8 mouse cellular contexts compared by ENCODE assay signal in genomic region chr6:48397336-48397735, GRCm38 (mm10). TPM values are rescaled to one million over a fixed set of nuclear protein-coding genes. Genes with fewer than 3 reads are reported as not detected.
DNase-seq lines count a peak whose midpoint lies in the region; ATAC-seq and TF ChIP-seq lines count a peak whose summit lies in the region.

No protein-coding gene starts in this region.

- H3K4me1 ChIP-seq in hindbrain, embryonic 11.5 days (replicated peaks; ENCODE audit: control insufficient read depth, insufficient read depth, low read length), result peaks cover 3% of the 10 kb centered on the region; the same call in 1 of the 2 replicates

- ATAC-seq in hindbrain, embryonic 11.5 days (ENCODE audit: low FRiP score), result no peak
- peak; percentile 71 for ATAC-seq in megakaryocyte progenitor cell, adult 5-6 weeks (replicated peaks; ENCODE audit: poor library complexity)

- H3K27ac ChIP-seq in gastrocnemius, adult 2 months, result peak overlapping the region; percentile 97
- no peak overlapping the region for H3K27ac ChIP-seq in hindbrain, embryonic 11.5 days (ENCODE audit: low read depth, low read length)

- H3K27me3 ChIP-seq in hindbrain, embryonic 11.5 days (ENCODE audit: control insufficient read depth, insufficient read depth, low read length), result no peaks in the 10 kb centered on the region

- H3K4me2 ChIP-seq in hindbrain, embryonic 11.5 days (replicated peaks; ENCODE audit: low read depth, low read length), result no peak overlapping the region

- peak; percentile 67 for TF ChIP-seq CTCF in gastrocnemius, adult 2 months (IDR thresholded peaks at IDR 0.05)

- 66% methylated on average over 4 of the region's 4 CpGs for WGBS in hindbrain, embryonic 11.5 days

- no peak overlapping the region for H3K9ac ChIP-seq in hindbrain, embryonic 11.5 days (ENCODE audit: low read depth, low read length)

- no peaks in the 10 kb centered on the region for H3K9me3 ChIP-seq in hindbrain, embryonic 11.5 days (ENCODE audit: control insufficient read depth, low read length)

- no peaks in the 10 kb centered on the region for H3K36me3 ChIP-seq in hindbrain, embryonic 11.5 days (ENCODE audit: control insufficient read depth, insufficient read depth, low read length)

- H3K4me3 ChIP-seq in gastrocnemius, adult 2 months, result peak overlapping the region; percentile 99
- H3K4me3 ChIP-seq in hindbrain, embryonic 11.5 days (ENCODE audit: low read depth, low read length), result no peak overlapping the region

- intact Hi-C loops in gastrocnemius, adult 2 months (cut with DNase I), result loop anchor here (5.0 to 10.0 kb wide), 5 partner anchors 45 to 313 kb away; partner anchors contain the start of genes Lrrc61 and Zfp746

- DNase-seq in gastrocnemius, adult 2 months, result peak; percentile 68
- no peak for DNase-seq in gastrocnemius, postnatal 25 days
- peak; percentile 46 for DNase-seq in MN1 (ENCODE audit: low spot score)
- DNase-seq in cerebellum, postnatal 14 days, result peak; percentile 76 to 84
- peak; percentile 29 for DNase-seq in hindbrain, embryonic 11.5 days (ENCODE audit: low spot score)
- DNase-seq in yolk sac, embryonic 10.5 days (ENCODE audit: low spot score), result no peak
- no peak for DNase-seq in ovary, postnatal 14 days (ENCODE audit: low spot score)

RNA-seq across cellular contexts. Expression of gene Krba1, which starts 1.9 kb away (rescaled TPM):
- 10 to 100 TPM; 18.7 to 21.0 TPM for total RNA-seq in gastrocnemius, adult 2 months (2021)
- 10 to 100 TPM; 14.5 to 15.9 TPM for total RNA-seq in gastrocnemius, postnatal 25 days (2021)
- polyA plus RNA-seq in hindbrain, embryonic 11.5 days (2014; fragmentation: Nextera tagmentation; extraction: Ambion mirVana), result 16.0 and 19.1 TPM in 2 replicates
- 0.98 and 2.5 TPM in 2 replicates for total RNA-seq in megakaryocyte progenitor cell, adult 5-6 weeks (2015)
- total RNA-seq in megakaryocyte progenitor cell, adult 5-6 weeks (2017), result 2.0 and 3.1 TPM in 2 replicates

RNA-seq across cellular contexts. Expression of gene Zfp467, which starts 48.3 kb away (rescaled TPM):
- total RNA-seq in gastrocnemius, adult 2 months (2021), result 10 to 100 TPM; 45.4 to 52.3 TPM
- total RNA-seq in gastrocnemius, postnatal 25 days (2021), result 10 to 100 TPM; 22.4 to 34.1 TPM
- 13.3 and 14.9 TPM in 2 replicates for polyA plus RNA-seq in hindbrain, embryonic 11.5 days (2014; fragmentation: Nextera tagmentation; extraction: Ambion mirVana)
- 1.6 and 3.4 TPM in 2 replicates for total RNA-seq in megakaryocyte progenitor cell, adult 5-6 weeks (2015)
- 0.61 and 1.1 TPM in 2 replicates for total RNA-seq in megakaryocyte progenitor cell, adult 5-6 weeks (2017)

RNA-seq across cellular contexts. Expression of gene Sspo, which starts 50.7 kb away (rescaled TPM):
- under 1 TPM; 0.50 to 0.69 TPM for total RNA-seq in gastrocnemius, adult 2 months (2021)
- total RNA-seq in gastrocnemius, postnatal 25 days (2021), result under 1 TPM; 0.24 to 0.38 TPM
- polyA plus RNA-seq in hindbrain, embryonic 11.5 days (2014; fragmentation: Nextera tagmentation; extraction: Ambion mirVana), result 0.05 and 0.17 TPM in 2 replicates
- total RNA-seq in megakaryocyte progenitor cell, adult 5-6 weeks (2015), result not detected in 2 replicates
- not detected in 2 replicates for total RNA-seq in megakaryocyte progenitor cell, adult 5-6 weeks (2017)

Comparison
In these comparisons a context has a peak if more than half of its experiments do, and no peak if none do; other contexts are left out.
1. DNase-seq: peak in gastrocnemius, adult 2 months (single experiment), MN1 (single experiment), cerebellum, postnatal 14 days (2 of 2) and hindbrain, embryonic 11.5 days (single experiment); none in gastrocnemius, postnatal 25 days (single experiment), yolk sac, embryonic 10.5 days (single experiment) and ovary, postnatal 14 days (single experiment).
2. RNA of gene Zfp467, which starts 48.3 kb away (total RNA-seq): 45.4 to 52.3 TPM in gastrocnemius, adult 2 months and 22.4 to 34.1 TPM in gastrocnemius, postnatal 25 days; 0.61 to 3.4 TPM in megakaryocyte progenitor cell, adult 5-6 weeks; every median in the first group is over 4 times any median in the second.